Mouse (Mus musculus): ENCODE measurements around the gene Spata25.

DNA sequence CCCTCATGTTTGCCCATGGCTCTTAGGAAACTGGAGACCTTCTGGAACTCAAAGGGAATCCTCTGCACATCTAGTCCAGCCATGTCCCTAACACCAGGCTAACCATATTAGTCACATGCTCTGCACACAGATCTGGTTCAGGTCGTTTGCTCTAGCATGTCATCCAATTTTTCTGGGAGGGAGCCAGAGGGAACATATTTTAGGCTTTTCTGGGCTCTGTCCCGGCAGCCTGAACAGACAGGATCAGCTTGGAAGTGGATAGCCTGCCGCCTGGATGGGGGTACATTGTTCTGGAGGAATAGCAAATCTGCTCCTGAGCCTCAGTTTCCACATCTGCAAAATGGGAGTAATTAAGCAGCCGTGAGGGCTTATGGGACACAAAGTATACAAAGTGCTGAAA, 32.8 kb upstream of the Spata25 start:
- TF ChIP-seq CTCF (IDR thresholded peaks at IDR 0.05; ENCODE audit: borderline replicate concordance, control insufficient read depth, extremely low read depth, insufficient read depth, low read length, poor library complexity): no peak
- no peak for TF ChIP-seq POLR2A (IDR thresholded peaks at IDR 0.05; ENCODE audit: control insufficient read depth, extremely low read depth, insufficient read depth, low read length, poor library complexity)
